Comparison of ENCODE assay signal across 13 mouse cellular contexts in genomic region chr11:121551206-121551799, GRCm38 (mm10). TPM values are rescaled to one million over a fixed set of nuclear protein-coding genes. Genes with fewer than 3 reads are reported as not detected.
A peak's percentile ranks its signal among the peaks of the same experiment; 100 is the strongest.
DNase-seq lines count a peak whose midpoint lies in the region; ATAC-seq and TF ChIP-seq lines count a peak whose summit lies in the region.
"Had no signal": no experiment of that assay in that cellular context is flagged by ENCODE, and none has a peak within 500 bp of the region (broad histone marks: within the 10 kb centered on the region; RNA-seq: fewer than 3 reads in every experiment).

No protein-coding gene starts in this region.

- H3K4me3 ChIP-seq in liver, embryonic 13.5 days (replicated peaks): no peak overlapping the region
- H3K4me3 ChIP-seq in liver, embryonic 16.5 days (ENCODE audit: low read depth, low read length): no peak overlapping the region
- H3K4me3 ChIP-seq in gastrocnemius, adult 2 months: no peak overlapping the region
- H3K4me3 ChIP-seq: heart, embryonic 15.5 days; intestine, embryonic 15.5 days; limb, embryonic 15.5 days had no signal

- H3K9me3 ChIP-seq in liver, embryonic 13.5 days (replicated peaks): no peaks in the 10 kb centered on the region
- H3K9me3 ChIP-seq in liver, embryonic 16.5 days (replicated peaks; ENCODE audit: control insufficient read depth, low read length): no peaks in the 10 kb centered on the region
- H3K9me3 ChIP-seq: heart, embryonic 15.5 days; intestine, embryonic 15.5 days; limb, embryonic 15.5 days had no signal

- no peak overlapping the region for H3K4me2 ChIP-seq in liver, embryonic 13.5 days
- no peak overlapping the region for H3K4me2 ChIP-seq in liver, embryonic 16.5 days (ENCODE audit: low read depth, low read length)
- H3K4me2 ChIP-seq: heart, embryonic 15.5 days; intestine, embryonic 15.5 days; limb, embryonic 15.5 days had no signal

- 0 out of 2 replicates have a peak overlapping the region, but pooled peaks have one; percentile 97 for H3K27ac ChIP-seq in liver, embryonic 13.5 days
- peak overlapping the region; percentile 20; the same call in 1 of the 2 replicates for H3K27ac ChIP-seq in liver, embryonic 16.5 days (ENCODE audit: low read length)
- no peak overlapping the region for H3K27ac ChIP-seq in gastrocnemius, adult 2 months

- H3K27me3 ChIP-seq in liver, embryonic 13.5 days: no peaks in the 10 kb centered on the region
- no peaks in the 10 kb centered on the region for H3K27me3 ChIP-seq in liver, embryonic 16.5 days (ENCODE audit: control insufficient read depth, insufficient read depth, low read depth, low read length)
- H3K27me3 ChIP-seq: heart, embryonic 15.5 days; intestine, embryonic 15.5 days; limb, embryonic 15.5 days had no signal

- ATAC-seq in liver, embryonic 13.5 days (ENCODE audit: low read depth): no peak
- no peak for ATAC-seq in liver, embryonic 16.5 days (ENCODE audit: low read depth)
- ATAC-seq: intestine, embryonic 15.5 days had no signal

- WGBS in liver, embryonic 13.5 days (ENCODE audit: insufficient replicate concordance): 77% methylated on average over 5 of the region's 5 CpGs
- 77% methylated on average over 5 of the region's 5 CpGs for WGBS in liver, embryonic 16.5 days (ENCODE audit: insufficient replicate concordance)

- H3K4me1 ChIP-seq in liver, embryonic 13.5 days (replicated peaks): peaks cover 79% of the 10 kb centered on the region
- H3K4me1 ChIP-seq in liver, embryonic 16.5 days (ENCODE audit: control insufficient read depth, low read depth, low read length): peaks cover 33% of the 10 kb centered on the region

- no peak for DNase-seq in liver, embryonic 13.5 days
- DNase-seq in liver (no peak), NIH3T3 (ENCODE audit: low read depth) (peak; percentile 56)
- peak; percentile 27 for DNase-seq in CD4-positive helper T cell, adult 2 months (ENCODE audit: low read depth, low spot score)
- DNase-seq in ovary, postnatal 36 days (ENCODE audit: low spot score): no peak
- DNase-seq in gastrocnemius, adult 2 months: no peak
- DNase-seq in heart, postnatal 14 days: no peak
- DNase-seq: gastrocnemius, postnatal 25 days had no signal

- intact Hi-C loops in gastrocnemius, adult 2 months (cut with DNase I): no loop called here
- intact Hi-C loops in heart, postnatal 14 days (cut with DNase I): no loop called here

- no peak overlapping the region for H3K9ac ChIP-seq in liver, embryonic 13.5 days
- H3K9ac ChIP-seq in liver, embryonic 16.5 days (ENCODE audit: low read depth, low read length): no peak overlapping the region
- H3K9ac ChIP-seq: heart, embryonic 15.5 days; intestine, embryonic 15.5 days; limb, embryonic 15.5 days had no signal

- no peak for TF ChIP-seq CTCF in gastrocnemius, adult 2 months (IDR thresholded peaks at IDR 0.05)

- 0 out of 2 replicates have a peak, but pooled peaks cover 4% of the 10 kb centered on the region for H3K36me3 ChIP-seq in liver, embryonic 13.5 days
- H3K36me3 ChIP-seq in liver, embryonic 16.5 days (ENCODE audit: control insufficient read depth, insufficient read depth): peaks cover 3% of the 10 kb centered on the region; the same call in 1 of the 2 replicates
- H3K36me3 ChIP-seq: heart, embryonic 15.5 days; intestine, embryonic 15.5 days; limb, embryonic 15.5 days had no signal

RNA-seq across cellular contexts. Expression of gene Zfp750, which starts 32.2 kb away (rescaled TPM):
- polyA plus RNA-seq in liver, embryonic 13.5 days (2015; fragmentation: Nextera tagmentation; extraction: Ambion mirVana): 0.22 and 0.30 TPM in 2 replicates
- polyA plus RNA-seq in liver, embryonic 16.5 days (2015; fragmentation: Nextera tagmentation; extraction: Ambion mirVana): 1.3 and 1.8 TPM in 2 replicates
- under 1 TPM; 0.48 to 0.50 TPM for total RNA-seq in gastrocnemius, adult 2 months (2021)
- not detected for total RNA-seq in heart, postnatal 14 days (2021)
- total RNA-seq: layer of hippocampus, postnatal 10 days had no signal

Comparison
In these comparisons a context has a peak if more than half of its experiments do, and no peak if none do; other contexts are left out.
1. DNase-seq: peak in CD4-positive helper T cell, adult 2 months (single experiment) and NIH3T3 (single experiment); none in liver, embryonic 13.5 days (single experiment), liver (single experiment), ovary, postnatal 36 days (single experiment), gastrocnemius, adult 2 months (single experiment) and heart, postnatal 14 days (0 of 2).